Mouse (Mus musculus) testis, postnatal 10 days (tissue): ENCODE results near the gene Hck.

Experiments used
- DNase-seq: peaks from one replicate; pipeline ENCODE4 v3.0.0; 2021; ENCODE audit warnings: low spot score

Gene Hck

DNA sequence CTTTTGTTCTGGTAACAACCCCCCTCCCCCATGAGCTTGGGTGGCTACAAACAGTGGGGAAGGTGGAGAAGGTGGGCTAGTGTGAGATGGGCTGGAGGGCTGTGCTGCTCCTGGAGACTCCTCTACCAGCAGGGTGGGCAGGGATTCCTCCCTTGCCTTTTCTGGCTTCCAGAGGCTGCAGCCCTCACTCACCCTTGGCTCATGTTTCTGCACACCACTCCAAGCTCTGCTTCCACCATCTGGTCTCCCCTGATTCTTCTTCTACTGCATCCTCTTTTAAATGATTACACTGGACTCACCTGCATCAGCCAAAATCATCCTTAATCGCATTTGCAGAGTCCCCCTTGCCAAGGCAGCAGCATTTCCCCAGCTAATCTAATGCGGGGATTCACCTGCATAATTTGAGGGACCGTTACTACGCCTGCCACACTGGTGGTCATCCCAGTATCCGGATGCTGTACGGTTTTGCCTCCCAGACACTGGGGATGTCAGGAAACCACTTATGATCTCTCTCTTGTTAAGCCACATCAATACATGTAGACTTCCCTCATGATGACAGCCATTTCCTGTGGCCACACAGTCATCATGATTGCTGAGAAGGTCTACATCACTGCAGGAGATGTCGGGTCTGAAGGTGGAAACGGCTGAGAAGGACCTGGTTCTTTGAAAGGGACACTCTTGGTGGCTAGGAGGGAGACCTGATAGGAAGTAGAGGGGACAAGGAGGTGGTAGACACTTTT, 43.8 kb downstream of the Hck start:
- no peak for DNase-seq

DNA sequence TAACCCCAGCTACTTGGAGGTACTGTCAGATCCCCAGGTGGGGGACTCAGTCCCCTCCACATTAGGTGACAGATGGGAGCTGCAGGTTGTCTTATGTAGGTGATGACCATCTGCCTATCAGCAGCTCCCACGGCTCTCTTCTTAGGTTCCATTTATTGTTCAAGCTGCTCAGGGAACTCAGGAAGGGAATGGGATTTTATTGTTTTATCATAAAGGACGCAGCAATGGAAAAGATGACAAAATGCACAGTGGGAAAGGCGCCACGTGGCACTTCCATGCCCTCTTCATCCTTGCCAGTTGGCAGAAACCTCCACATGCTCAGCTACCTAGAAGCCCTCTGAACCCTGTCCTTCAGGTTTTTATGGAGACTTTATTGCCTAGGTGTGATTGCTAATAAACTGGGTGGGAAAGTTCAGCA, 44.8 kb downstream of the Hck start:
- no peak for DNase-seq

DNA sequence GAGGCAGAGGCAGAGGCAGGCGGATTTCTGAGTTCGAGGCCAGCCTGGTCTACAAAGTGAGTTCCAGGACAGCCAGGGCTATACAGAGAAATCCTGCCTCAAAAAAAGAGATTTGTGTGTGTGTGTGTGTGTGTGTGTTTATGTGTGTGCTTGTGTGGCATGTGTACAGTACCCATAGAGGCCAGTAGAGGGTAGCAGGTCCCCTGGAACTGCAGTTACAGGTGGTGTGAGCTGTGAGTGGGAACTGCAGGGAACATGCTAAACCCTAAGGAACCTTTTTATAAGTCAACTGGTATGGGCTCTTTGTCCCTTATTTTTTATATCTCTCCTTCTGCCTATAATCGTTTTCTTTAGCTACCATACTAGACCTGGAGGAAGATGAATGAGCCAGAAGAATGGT, 49.0 kb downstream of the Hck start:
- DNase-seq: no peak

DNA sequence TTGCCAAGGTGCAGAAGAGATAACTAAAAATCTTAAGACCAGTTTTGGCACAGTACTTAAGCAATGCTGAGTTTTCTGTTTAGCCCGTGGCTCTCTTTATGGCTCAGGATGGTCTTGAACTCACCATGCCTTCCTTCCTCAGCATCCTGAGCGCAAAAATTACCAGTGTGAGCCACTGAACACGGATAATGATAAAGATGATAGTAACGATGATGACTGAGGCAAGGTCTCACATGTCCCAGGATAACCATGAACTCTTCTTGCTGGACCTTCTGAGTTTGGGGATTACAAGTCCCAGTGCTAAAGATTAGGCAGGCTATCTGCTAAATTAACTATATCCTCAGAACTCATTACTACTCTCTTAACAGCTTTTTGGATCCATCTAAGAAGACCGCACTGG, 51.9 kb downstream of the Hck start:
- no peak for DNase-seq

DNA sequence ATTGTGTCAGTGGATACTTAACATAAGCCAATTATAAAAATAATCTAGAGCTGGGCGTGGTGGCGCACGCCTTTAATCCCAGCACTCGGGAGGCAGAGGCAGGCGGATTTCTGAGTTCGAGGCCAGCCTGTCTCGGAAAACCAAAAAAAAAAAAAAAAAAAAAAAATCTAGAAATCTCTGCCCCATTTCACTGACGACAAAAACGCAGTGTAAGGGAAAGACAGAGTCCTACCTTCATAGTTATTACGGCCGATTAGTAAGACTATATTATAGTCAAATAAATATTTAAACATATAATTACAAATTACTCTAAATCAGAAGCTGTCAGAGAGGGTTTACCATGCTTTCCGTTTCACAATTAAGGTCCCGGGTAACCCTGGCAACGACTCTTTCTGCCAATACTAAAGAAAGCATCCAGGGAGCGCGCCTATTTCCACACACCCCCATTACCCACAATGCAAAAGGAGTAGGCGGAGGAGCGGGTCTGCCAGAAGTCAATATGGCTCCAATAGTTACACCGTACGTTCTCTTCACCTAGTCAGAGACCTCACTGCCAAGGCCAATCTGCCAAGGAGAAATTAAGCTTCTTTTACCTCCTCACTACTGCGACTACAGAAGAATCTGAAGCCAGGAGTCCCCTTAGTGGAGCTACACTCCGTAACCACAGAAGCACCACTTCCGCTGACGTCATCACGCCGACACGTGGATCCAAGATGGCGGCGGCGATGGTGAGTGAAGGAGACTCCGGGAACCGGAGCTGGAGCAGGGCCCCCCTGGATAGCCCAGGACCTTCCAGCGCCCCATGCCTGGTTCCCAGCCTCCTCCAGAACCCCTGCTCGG, 52.8 kb downstream of the Hck start, which contains the start of gene Tm9sf4:
Gene Tm9sf4, plus strand, starts transcription at position 460 of the 840 bp plus-strand sequence.
- DNase-seq: peak; percentile 95

DNA sequence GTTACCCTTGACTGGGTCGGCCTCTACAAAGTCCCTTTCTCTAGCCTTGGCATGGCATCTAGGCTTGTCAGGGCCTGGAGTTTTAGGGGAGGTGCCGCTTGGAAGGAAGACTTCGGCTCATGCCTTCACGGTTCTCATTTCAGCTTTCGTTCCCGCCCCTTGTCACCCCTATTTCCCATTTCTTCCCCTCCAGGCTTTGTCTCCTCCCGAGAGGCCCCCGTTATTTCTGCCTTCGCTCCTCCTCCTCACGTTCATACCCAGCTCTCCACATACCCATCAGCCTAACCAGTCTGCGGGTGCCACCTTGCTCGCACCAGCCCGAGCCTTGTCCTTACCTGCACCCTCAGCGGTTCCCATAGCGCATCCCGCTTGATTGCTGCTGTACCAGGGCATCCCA, 53.4 kb downstream of the Hck start:
- DNase-seq: peak; percentile 55

DNA sequence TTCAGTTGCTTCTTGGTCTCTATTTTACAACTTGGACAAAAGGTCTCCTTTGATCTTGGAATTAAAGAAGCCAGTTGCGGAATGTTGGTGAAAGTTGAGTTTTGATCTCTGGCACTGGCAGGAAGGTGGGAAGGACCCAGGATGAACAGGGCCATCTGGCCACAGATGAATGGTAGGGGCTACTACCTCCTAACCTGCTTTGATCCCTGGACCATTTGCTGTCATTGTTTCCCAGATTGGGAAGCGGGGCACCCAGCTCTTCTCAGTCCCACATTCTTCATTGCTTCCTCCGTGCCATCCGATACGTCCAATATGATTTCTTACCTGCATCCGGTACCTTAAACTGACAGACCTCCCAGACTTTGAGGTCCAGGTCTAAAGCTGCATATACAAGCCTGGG, 58.9 kb downstream of the Hck start:
- DNase-seq: no peak

DNA sequence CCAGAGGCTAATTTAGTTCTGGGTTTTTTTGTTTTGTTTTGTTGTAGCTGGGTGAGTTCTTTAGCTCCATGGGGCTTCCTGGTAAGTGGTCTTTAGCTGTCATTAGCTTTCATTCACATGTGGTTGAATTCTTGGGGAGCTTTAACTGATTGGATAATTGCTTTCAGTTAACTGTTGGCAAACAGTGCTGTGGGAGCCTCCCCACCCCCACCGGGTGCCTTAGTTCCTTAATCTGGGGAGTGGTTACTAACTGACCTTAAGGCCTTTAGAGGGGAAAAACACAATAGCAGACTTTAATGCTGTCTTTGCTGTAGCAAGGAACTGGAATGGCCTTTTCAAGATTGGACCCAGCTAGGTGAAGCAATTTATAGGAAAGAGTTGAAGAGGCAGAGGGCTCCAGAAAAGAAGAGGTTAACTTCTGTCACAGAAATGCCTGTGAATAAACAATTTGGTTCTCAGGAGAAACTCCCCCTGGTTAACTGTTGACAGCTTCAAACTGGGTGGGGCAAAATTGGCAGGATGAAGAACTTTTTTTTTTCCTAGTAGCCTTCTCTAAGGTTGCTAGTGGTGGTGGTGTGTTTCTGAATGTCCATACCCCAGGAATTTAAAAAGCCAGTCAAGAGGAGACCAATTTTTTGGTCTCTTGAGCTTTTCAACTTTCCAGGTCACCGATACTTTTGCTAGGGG, 60.0 kb downstream of the Hck start:
- DNase-seq: no peak

DNA sequence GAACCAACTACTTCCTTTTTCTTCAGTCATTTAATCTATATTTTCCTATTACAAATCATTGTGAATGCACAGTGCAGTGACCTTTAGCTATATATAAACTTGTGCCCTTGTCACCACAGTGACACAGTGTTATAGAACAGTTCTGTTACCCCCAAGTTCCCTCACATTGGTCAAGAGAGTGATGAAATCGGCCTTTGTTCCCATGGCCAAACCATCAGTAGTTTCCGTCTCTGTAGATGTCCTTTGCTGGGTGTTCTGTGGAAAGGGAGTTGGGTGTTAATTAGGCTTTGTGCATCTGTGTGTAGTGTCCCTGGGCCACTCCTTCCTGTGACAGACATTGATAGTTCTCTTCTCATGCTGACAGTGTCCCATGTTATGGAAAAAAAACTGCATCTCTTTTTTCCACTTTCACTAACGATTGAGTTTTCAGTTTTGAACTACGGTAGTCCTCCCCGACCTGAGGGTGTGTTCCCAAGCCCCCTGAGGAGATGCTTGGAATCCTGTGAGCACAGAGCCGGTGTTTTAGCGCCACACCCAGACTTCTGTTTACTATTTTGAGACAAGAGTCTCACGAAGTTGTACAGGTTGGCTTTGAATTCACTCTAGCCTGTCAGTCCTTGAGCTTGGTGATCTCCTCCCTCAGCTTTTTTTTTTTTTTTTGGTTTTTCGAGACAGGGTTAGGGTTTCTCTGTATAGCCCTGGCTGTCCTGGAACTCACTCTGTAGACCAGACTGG, 62.4 kb downstream of the Hck start:
- no peak for DNase-seq

GRCm38 (mm10) chr2:153171966-153172365, 63.7 kb downstream of the Hck start:
- no peak for DNase-seq

DNA sequence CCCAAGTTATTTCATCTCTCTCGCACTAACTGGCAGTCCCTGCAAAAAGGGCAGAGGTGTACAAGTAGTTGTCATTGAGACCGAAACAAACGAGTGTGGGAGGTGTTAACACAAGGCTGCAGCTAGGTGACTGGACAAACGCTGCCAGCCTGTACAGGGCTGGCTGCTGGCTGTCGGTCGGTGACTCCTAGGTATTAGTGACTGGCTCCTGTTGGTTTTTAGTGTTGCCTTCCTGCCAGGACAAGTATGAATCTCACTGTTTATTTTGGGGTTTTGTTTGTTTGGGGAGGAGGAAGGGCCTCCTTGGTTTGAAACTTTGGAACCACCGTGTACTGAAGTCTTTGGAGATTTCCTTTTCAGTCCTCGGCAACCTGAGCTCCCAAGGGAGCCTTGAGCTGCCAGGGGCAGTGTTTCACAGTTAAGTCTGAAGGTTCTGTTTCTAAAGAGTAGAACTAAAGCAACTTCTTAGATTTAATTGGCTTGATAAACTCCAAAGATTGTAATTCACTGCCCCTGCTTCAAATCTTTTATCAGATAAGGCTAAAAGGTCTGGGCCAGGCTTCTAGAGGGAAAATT, 67.8 kb downstream of the Hck start:
- no peak for DNase-seq

DNA sequence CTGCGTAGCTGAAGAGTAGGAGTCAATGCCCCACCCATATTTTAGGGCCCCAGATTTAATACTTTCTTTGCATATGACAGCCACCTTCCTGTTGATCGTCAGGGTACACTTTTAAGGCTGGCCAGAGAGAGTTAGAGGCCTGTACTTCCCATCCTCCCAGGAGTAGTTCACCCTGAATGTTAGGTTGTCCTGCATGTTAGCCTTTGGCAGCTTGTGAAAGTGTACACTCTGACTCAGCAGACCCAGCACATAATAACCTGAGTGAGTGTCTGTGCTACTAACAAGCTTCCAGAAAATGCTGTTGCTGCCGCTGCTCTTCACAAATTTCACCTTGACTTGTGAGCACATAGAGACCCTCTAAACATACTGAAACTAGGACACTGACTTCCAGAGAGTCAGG, 68.9 kb downstream of the Hck start:
- no peak for DNase-seq

- DNase-seq: no peak
Observed at GRCm38 (mm10) chr2:153179126-153179860, 71.0 kb downstream of the Hck start.

GRCm38 (mm10) chr2:153179961-153180360, 71.7 kb downstream of the Hck start:
- no peak for DNase-seq

DNA sequence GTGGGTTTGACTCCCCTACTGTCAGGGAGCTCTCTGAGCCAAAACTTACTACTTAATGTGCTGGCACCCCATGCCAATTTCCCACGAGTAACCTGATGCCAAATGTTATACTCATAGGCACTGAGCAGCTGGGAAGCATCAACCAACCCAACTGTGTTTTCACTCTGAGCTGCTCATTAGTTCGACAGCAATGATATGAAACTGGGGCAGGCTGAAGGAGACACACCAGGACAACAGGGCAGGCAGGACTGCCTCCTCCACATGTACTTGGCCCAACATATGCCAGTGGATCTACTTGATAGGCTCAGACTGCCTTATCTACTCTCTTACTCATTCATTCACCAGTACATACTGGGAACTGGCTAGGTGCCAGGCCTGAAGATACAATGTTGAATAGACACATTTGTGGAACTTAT, 77.9 kb downstream of the Hck start:
- peak; percentile 85 for DNase-seq

DNA sequence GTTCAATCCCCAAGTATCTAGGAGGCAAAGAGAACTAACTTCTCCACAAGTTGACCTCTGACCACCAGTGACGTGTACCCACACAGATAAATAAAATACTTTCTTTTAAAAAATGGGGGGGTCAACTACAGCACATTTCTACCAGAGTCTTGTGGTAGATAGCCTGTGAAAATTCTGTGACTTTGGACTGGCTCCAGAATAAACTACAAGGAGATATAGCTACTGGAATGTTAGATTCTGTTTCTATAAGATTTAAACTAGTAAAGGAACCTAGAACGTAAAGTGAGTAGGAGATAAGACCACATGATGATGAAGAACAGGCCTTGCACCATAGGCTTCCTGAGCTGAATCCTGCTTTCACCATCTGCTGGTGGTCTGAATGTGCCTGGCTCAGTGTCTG, 79.6 kb downstream of the Hck start:
- no peak for DNase-seq

GRCm38 (mm10) chr2:153191242-153191641, 83.0 kb downstream of the Hck start:
- no peak for DNase-seq

DNA sequence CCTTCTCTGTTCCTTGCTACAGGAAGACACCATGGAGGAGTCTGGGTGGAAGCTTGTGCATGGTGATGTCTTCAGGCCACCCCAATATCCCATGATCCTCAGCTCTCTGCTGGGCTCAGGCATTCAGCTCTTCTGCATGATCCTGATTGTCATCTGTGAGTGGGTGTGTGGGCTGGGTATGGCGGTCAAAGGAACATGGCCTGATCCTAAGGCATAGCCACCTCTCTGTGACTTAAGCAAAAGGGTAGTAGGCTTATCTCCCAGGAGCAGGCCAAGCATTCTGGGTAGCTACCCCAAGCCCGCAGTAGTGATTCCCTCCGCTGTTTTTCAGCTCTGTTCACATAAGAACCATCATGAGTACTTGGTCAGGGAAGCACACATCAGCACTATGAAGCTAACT, 86.0 kb downstream of the Hck start:
- no peak for DNase-seq

- DNase-seq: peak; percentile 57
Observed at GRCm38 (mm10) chr2:153198485-153198884, 90.2 kb downstream of the Hck start.

DNA sequence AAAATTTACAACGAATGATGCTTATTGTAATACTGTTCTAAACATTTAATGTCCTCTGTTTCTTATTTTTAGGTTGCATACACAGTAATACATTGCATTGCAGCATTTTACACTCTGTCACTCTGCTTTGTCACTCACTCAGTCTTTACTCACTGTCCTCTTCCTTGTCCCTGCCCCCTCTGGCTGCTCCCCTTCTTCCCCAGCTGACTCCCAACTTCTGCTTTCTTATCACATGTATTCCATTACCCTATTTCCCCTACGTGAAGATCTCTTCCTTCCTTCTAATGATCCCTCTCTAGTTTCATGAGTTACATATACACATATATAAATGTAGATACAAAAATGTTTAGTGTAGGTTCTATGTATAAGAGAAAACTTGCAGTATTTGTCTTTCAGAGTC, 90.8 kb downstream of the Hck start:
- no peak for DNase-seq
